Mouse (Mus musculus): ENCODE data around the gene Wdtc1.

Wdtc1 gene

GRCm38 (mm10) chr4:133244289-133244688 is 109.0 kb downstream of the Wdtc1 start:
- no peak for DNase-seq

- DNase-seq = no peak
Measured at GRCm38 (mm10) chr4:133243538-133243937, 109.7 kb downstream of the Wdtc1 start.

- DNase-seq = no peak
Measured at GRCm38 (mm10) chr4:133242710-133243109, 110.6 kb downstream of the Wdtc1 start.

All from thymus, postnatal 4 days (tissue).